Mouse (Mus musculus) lung, postnatal 36 days (tissue): ENCODE results near the gene Yy1.

Source experiments
- DNase-seq: peaks from one replicate; pipeline ENCODE4 v3.0.0; 2022; ENCODE audit warnings: mixed read lengths

Gene Yy1

DNA sequence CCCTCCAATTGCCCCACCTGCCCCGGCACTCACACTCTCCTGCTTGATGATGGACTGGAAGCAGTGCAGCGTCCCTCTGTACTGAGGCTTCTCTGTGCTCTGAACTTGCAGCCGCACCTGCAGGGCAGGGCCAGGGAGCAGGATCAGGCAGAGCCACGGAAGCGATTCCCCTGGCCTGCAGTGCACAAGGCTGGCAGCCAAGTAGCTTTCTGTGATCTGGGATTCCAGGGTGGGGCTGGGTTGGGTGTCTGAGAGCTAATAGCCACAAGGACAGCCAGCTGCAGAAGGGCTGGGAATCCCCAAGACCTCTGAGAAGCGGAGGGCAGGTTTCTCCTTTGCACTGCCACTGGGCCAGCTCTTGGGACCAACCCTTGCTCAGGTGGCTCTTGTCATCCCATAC, 34.9 kb downstream of the Yy1 start:
- no peak for DNase-seq

DNA sequence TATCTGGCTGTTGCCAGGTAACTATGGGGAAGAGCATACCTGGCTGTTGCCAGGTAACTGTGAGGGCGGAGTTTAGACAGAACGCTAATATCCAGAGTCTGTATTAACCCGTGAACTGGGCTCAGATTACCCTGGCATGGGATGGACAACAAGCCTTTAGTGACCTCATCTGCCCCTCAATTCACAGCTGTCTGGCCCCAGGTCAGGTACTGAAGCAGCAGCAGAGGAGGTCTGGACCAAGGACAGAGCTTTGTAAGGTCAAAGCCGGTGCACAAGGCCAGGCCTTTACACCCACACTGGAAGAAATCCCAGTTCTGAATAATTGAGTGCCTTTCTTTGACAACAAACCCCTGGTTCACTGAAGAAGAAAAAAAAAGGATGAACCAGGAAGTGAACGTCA, 36.9 kb downstream of the Yy1 start:
- DNase-seq: peak; percentile 13

DNA sequence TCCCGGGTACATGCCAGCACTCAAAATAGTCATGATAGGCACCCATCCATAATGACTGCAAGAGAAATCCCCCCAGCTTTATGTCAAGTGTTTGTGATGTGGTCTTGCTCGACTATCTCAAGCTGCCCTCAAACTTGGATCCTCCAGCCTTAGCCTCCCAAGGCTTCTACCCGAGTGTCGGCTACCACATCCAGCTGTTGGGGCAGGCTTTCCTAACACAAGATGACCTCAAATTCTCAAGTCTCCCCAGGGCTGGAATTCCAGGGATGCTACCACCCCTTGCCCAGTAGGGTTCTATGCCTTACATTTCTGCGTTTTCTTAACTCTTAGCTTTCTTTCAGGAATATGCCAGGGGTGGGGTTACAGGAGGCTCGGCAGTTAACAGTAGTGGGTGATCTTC, 37.6 kb downstream of the Yy1 start:
- peak; percentile 21 for DNase-seq

DNA sequence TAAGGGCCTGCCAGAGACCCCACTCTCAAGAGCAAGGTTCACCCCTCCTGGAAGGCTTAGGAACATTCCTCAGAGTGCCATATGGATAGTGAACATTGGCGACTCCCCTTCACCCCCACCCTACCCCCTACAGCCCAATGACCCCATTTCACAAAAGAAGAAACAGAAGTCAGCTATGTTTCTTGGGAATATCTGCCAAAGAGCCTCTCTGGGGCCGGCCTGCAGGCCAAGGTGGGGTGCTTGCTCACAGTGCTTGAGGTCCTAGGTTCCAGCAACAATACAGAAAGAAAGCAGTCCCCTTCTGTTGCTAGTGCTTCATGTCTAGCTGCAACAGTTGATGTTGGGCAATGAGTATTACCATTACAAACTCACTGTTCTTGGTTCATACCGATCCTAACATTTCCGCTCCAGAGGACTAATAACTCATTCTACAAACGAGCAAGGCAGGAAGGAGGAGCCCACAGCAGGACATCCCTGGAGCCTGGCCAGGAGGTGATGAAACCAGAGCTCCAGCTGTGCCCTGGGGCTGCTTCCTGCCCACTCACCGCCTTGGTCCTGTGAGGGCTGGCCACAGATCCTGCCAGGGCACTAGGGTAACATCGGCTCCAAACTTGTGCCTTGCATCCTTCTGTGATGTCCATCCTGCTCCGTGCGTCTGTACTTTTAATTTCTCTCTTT, 39.3 kb downstream of the Yy1 start:
- peak; percentile 85 for DNase-seq

DNA sequence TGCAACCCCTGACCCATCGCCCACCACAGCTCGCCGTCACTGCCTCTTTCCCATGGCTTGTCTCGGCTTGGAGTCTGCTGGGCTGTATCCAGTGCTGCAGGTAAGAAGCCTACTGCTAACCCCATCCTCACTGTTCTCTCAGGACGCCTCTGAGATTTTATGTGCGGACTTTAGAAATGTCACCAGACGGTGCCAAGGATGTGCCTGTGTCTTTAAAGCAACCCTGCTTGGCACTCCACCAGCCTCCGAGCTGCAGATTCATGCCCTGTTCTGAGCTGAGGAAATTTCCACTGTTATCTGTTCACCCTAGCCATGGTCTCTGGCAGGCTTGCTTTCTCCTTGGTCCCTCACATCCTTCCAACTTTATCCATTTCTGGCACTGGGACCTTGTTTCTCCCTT, 40.1 kb downstream of the Yy1 start:
- DNase-seq: peak; percentile 47

DNA sequence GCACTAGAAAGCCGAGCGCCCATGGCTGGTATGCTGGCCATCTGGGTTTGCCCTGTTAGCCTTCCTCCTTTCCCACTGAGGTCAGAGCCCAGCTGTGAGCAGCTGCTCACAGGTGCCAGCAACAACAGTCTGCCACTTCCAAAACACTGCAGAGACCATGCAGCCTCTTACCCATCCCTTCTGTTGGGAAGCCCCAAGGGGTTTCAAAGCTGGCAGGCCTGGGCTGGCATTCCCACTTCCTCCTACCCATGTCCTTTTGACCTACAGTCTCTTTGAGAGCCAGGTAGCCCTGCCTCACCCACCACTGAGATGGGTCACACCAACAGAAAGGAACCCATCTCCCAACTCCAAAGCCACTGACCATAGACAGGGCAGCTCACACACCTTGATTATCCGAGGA, 40.6 kb downstream of the Yy1 start:
- DNase-seq: no peak

DNA sequence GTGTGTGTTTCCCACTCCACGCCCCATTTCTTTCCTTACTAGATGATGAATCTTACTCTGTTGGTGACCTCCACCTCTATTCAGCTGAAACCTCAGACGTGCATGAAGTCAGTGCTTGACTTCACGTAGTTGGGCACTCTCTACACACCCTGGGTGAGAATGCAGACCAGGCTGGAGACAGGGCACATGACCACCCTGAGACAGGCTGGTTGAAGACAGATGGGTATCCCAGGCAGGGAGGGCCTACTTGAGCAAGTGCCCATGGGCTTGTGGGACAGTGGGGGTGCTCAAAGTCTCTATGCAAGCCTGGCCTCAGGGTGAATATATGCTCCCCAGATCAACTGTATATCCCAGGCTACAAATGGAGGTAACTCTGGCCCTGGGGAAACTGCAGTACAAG, 41.6 kb downstream of the Yy1 start:
- no peak for DNase-seq

DNA sequence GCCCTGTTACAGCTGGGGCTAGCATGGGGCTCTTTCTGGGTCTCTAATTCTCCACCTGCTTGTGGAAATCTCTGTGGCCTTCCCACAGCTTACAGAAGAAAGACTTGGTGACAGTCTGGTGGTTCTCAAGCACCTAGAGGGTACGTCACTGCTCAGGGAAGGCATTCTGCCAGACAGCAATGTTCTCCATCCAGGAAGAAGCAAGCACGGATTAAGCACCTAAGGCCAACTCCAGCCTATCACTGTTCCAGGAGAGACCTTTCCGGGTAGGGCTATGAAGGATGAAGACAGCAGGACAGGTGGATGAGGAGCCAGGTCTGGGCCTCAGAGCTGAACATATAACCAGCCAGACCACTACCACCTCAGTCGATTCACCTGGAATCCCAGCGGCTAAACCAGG, 42.0 kb downstream of the Yy1 start:
- peak; percentile 53 for DNase-seq

DNA sequence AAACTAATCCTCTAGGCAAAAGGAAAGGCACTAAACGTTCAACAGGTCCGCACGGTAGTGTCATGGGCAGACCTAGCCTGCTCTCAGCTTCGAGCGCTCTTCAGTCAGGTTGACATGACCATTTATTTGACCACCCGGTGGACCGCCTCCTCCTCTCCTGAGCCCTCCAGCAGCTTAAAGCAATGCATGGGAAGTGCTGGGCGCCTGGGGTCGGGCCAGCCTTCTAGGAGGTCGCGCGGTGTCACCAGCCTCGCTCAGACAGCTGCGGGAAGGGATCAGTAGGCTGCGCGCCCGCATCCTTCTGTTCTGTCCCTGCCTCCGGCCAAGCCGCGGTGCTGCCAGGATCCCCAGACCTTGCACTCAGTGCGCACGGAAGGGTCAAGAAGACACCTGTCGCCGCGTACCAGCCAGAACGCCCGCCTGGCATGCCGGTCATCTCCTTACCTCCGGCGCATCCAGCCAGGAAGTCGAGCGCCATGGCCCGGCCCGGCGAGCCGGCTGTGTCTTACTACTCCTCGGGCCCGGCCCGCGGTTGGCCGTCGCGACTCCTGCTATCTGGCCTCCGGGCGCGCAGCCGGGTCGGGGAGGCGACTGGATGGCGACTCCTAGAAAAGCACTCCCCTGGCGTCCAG, 42.6 kb downstream of the Yy1 start:
- DNase-seq: no peak

DNA sequence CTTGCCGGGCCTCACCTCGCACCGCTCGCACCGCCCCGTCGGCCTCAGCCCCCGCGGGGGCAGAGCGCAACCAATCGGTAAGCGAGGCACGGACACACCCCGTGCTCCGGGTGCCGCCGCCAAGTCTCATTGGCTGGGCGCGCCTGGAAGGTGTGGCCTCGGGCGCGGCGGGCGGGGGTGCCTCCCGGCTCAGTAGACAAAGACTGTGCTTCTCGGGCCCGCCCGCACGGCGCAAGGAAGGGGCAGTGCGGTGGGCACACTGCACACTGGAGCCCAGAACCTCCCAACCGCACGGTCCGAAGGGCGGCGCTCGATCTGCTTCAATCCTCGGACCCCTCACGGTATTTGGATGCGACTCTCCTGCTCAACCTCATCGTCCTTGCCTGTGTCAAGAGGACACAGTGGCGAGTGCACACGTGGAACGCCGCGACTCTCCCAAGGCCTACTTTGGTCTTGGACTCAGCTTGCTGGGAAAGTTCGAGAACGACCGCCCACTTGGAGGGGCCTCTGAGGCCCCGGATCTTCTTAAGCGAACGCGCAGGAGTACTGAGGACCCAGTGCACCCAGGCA, 43.2 kb downstream of the Yy1 start, which contains the start of the genes Slc25a29 and Slc25a47:
Gene Slc25a29 (minus strand): TSS at position 44 of the 570 bp plus-strand sequence.
Gene Slc25a47 (plus strand): TSS at position 207 of the 570 bp plus-strand sequence.
- peak; percentile 98 for DNase-seq

DNA sequence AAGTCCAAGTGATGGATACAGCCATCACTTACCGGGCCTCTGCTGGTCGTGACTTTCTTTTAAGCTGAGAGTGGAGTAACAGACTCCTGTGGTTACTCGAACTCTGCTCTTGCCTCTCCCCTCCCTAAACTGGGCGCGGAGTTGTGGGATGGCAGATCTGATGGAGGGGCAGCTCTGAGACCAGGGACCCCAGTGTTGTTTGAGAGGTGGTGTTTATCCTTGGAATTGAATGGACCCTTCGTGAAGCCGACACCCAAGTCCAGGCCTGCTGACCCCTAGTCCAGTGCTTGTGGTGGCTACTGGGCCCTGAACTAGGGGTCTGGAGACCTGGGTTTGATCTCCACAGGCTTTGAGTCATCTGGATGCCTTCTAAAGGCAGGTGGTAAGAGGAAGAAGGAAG, 43.9 kb downstream of the Yy1 start:
- DNase-seq: no peak

DNA sequence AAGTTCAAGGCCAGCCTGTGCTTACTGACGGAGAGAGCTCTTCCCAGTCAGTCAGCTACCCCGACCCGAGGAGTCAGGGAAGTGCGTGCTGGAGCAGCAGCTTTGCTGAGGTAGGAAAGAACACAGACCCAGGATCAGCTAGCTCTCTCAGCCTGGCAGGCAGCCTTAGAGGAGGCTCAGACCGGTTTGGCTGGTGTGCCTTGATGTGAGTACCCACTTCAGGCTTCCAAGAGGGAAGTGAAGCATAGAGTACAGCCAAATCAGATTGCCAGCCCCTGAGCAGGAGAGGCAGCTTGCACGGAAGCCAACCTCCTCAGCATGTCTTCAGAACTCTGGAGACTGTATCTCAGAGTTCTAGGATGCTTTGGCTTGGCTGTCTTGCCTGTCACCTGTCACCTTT, 48.4 kb downstream of the Yy1 start:
- DNase-seq: peak; percentile 91

DNA sequence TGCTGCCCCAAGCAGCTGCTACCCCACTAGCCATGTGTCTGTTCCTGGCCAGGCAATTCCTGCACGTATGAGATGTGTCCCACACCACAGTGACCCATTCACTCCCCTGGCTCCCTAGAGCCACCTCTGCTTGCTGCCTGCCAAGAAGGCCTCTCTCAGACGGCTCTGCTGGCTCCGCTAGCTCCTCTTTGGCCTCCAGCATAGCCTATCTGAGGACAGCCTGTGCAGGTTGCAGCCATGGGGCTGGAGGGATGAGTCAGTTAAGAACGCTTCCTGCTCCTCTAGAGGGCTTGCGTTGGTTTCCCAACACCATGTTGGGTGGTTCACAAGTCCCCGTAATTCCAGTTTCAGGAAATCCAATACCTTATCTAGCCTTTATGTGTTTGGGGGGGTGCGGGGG, 49.9 kb downstream of the Yy1 start:
- no peak for DNase-seq

DNA sequence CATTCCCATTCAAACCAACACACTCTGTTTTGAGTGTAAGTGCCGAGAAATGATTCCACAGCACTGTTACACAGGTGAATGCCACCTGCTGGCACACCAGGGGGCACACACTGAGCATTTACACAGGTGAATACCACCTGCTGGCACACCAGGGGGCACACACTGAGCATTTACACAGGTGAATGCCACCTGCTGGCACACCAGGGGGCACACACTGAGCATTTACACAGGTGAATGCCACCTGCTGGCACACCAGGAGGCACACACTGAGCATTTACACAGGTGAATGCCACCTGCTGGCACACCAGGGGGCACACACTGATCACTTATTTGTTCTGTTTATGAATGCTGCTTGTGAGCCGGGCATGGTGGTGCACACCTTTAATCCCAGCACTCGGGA, 55.3 kb downstream of the Yy1 start:
- DNase-seq: peak; percentile 47

DNA sequence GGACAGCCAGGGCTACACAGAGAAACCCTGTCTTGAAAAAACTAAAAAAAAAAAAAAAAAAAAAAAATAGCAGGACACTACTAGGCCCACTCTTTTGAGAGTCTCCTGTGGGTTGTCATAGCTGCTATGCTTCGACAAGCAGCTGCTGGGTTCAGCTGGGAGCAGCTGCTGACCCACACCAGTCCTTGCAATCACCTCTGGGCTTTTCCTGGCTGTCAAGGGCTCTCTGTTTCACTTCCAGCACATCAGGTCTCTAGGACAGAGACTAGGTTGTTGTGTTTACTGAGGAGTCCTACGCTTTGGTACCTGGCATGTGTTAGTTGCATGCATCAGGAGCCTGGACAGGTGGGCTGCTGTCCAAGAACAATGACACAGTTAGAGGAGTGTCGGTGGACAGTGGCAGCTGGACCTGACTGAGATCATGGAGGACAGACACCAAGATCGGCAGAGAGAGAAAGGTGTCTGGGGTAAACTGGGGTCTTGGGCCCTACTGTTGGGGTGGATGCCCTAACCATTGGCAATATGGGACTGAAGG, 56.8 kb downstream of the Yy1 start:
- peak; percentile 38 for DNase-seq

DNA sequence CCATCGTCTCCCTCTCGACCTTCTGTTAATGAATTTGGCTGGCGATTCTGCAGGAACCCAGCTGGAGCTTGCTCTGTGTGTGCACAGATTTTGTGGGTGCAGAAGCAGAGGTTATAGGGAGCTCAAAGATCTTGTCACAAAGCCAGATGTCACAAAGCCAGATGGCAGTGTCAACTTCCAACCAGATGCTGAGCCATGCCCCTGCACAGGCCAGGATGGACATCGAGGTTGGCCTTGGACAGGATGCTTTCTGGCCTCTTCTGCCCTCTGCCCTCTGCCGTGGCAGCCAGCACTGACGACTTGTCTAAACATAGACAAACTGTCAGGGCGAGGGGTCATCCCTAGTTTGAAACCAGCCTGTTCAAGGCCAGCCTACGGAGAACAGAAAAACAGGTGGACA, 57.4 kb downstream of the Yy1 start:
- peak; percentile 62 for DNase-seq

DNA sequence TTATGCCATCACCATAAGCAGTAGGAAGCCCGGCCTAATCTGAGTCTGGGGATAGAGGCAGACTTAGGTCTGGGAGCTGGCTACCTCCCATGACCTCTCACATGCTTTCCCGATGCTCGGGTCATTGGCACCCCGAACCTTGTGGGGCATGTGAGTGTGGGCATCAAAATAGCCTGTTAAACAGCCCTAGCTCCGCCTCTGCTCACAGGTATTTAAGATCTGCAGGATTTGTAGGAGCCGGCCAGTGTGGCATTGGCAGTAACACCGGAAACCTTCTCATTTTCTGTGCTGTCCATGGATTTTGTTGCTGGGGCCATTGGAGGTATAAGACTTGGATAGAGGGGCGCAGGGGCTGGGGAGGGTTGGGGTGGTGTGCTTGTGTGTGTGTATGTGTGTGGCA, 58.1 kb downstream of the Yy1 start:
- DNase-seq: no peak

DNA sequence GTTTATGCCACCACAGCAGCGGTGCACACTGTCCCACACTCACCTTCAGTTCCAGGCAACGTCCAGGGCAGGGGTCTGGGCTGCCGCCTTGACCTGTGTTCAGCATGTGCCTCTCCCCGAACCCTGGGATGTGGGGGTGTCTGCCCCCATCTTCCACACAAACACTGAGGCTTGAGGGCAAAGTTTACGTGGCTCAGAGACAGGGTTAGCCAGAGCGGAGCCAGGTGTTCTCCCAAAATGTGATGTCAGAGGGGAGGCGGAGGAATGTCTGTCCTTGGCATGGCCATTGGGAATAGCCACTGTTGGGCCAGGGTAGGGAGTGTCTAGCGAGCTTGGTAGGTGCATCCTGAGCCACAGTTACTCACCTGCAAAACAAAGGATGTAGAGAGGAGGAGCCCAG, 60.0 kb downstream of the Yy1 start:
- no peak for DNase-seq

DNA sequence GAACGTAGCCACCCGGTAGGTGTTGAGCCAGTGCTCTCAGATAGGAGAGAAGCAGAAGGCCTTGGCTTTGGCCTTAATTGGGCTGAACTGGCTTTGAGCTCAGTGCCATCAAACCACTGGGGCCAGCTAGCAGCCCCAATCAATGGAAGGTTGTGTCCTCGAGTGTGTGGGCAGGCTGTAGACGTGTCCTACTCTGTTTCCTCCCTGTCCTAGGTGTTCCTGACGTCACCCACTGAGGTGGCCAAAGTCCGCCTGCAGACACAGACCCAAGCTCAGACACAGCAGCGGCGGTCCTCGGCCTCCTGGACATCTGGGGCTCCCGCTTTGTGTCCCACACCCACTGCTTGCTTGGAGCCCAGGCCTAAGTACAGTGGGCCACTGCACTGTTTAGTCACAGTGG, 62.3 kb downstream of the Yy1 start:
- no peak for DNase-seq

DNA sequence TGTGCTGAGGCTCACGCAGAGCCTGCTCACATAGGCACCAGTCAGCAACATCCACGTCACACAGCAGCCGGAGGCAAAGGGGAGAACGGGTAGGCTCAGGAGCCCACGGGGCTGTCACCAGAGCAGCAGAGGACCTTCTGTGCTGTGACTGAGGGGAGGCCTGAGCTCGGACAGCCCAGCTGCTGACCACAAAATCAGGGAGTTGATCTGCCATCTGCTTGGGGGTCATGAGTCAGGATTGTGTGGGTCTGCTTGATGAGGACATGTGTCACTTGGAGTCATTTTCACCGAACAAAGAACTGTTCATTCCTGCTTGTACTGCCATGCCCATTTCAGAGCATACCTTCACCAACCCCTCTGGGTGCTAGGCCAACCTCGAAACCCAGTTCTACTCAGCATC, 63.4 kb downstream of the Yy1 start:
- DNase-seq: no peak

DNA sequence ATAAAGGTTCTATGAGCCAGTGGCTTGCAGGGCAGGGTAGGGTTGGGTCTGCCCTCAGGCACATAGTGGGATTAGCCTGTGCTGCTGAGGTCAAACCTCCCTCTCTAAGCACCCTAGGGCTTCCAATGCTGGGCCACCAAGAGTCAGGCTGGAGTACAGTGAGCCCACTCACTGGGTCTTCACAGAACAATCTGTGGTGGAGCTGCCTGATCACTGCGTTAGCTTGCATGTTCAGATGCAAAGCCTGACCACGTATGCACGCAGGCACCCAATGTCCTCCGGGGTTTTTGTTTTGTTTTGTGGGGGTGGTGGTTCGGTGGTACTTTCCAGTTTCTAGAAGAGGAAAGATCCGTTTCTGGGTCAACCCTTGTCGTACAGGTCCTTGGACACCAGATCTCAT, 64.3 kb downstream of the Yy1 start:
- no peak for DNase-seq

DNA sequence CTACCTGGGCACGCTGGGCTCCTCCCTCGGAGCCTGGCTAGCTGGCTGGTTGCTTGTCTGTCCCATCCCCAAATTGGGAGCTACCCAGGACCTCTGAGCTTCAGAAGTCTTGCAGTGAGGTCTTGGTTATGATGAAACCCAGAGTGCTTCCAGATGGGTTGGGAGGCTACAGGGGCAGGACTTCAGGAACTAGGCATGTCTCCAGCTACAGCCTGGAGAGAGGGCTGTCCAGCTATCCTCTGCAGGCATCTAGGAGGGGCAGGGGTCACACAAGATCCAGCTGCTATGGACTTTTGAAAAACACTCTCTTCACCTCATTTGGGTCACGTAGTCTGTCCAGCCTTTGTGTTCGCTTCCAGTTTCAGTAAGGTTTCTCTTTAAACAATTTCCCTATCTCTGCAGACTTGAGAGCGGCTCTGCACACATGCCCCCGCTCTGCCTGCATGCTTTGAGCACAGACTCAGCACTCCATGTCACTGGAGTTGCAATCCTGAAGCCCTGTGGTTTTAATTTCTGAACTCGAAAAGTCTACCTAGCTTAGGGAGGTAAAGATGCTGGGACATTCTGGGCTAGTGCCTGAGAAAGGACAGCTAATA, 64.9 kb downstream of the Yy1 start:
- peak; percentile 64 for DNase-seq

DNA sequence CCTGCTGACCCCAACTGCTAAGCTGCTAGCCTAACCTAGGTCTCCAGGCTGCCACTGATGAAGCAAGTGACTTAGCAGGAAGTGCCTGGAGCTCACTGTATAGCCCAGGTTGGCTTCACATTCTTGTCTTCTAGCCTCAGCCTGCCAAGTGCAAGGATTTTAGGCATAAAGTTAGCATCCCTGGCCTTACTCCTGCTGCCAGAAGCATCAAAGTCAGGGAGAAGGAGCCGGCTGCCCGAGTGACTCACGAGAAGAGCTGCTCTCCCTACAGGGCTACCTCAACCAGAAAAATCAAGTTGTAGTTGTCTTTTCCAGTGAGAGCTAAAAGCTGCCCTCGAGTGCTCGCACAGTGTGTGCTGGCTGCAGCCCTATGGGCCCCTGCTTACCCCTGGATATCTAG, 65.7 kb downstream of the Yy1 start:
- no peak for DNase-seq

DNA sequence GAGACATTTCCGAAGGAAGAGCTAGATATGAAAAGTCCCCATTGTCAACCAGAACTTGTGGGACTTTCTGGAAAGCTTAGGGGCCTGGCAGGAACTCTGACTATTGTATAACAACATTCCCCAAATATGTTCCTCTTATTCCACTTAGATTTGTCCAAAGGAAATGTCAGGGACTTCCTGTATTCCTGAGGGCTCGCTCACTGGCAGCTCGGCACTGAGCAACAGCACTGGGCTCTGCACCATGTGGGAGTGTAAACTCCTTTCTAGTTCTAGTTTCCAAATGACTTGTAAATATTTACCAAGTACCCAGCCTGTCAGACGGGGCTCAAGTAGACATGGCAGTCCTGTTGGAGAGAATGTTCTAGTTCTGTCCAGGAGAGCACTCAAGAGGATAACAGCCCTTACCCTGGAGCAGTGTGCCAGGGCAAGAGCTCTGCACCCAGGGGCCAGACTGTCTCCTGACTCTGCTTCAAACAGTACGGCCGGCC, 72.3 kb downstream of the Yy1 start:
- DNase-seq: peak; percentile 85
